8 mouse cellular contexts compared by ENCODE assay signal in genomic region chr11:83441235-83441634, GRCm38 (mm10). TPM values are rescaled to one million over a fixed set of nuclear protein-coding genes. Genes with fewer than 3 reads are reported as not detected.
A peak's percentile ranks its signal among the peaks of the same experiment; 100 is the strongest.
DNase-seq lines count a peak whose midpoint lies in the region; ATAC-seq lines count a peak whose summit lies in the region.

No protein-coding gene starts in this region.

- DNase-seq in adrenal gland, postnatal 10 days, result peak; percentile 83
- DNase-seq in adrenal gland, postnatal 4 days (ENCODE audit: low spot score in 2 of 2), result no peak
- peak; percentile 37 for DNase-seq in ovary, postnatal 36 days (ENCODE audit: low spot score)
- DNase-seq in ovary, postnatal 10 days (ENCODE audit: low spot score), result no peak
- peak; percentile 74 for DNase-seq in testis, postnatal 10 days (ENCODE audit: low spot score)
- DNase-seq in right cerebral cortex, postnatal 25 days, result no peak

- peak overlapping the region; percentile 66 for H3K4me3 ChIP-seq in kidney, embryonic 15.5 days (replicated peaks)

- ATAC-seq in kidney, embryonic 15.5 days (replicated peaks; ENCODE audit: low FRiP score), result no peak
- no peak for ATAC-seq in frontal cortex, adult (ENCODE audit: low TSS enrichment)

- H3K4me2 ChIP-seq in kidney, embryonic 15.5 days, result peak overlapping the region; percentile 98

- no peaks in the 10 kb centered on the region for H3K9me3 ChIP-seq in kidney, embryonic 15.5 days (replicated peaks)

- peaks cover 19% of the 10 kb centered on the region for H3K4me1 ChIP-seq in kidney, embryonic 15.5 days

- H3K27ac ChIP-seq in kidney, embryonic 15.5 days, result no peak overlapping the region

- H3K27me3 ChIP-seq in kidney, embryonic 15.5 days, result peaks cover 63% of the 10 kb centered on the region

- H3K36me3 ChIP-seq in kidney, embryonic 15.5 days, result no peaks in the 10 kb centered on the region

- WGBS in kidney, embryonic 15.5 days, result 41% methylated on average over 7 of the region's 7 CpGs

- no peak overlapping the region for H3K9ac ChIP-seq in kidney, embryonic 15.5 days

RNA-seq across cellular contexts. Expression of gene 1700020L24Rik, which starts 3.8 kb away (rescaled TPM):
- total RNA-seq in adrenal gland, postnatal 10 days (2021), result 1 to 10 TPM in 1 of 2 experiments, under 1 TPM in 1; 0.30 to 1.4 TPM
- total RNA-seq in adrenal gland, postnatal 4 days (2021), result under 1 TPM; 0.48 to 0.56 TPM
- 0.35 TPM in 1 of 2 replicates, not detected in the other for polyA plus RNA-seq in kidney, embryonic 15.5 days (2015; fragmentation: Nextera tagmentation; extraction: Ambion mirVana)

RNA-seq across cellular contexts. Expression of gene Gas2l2, which starts 12.0 kb away (rescaled TPM):
- total RNA-seq in adrenal gland, postnatal 10 days (2021), result not detected
- total RNA-seq in adrenal gland, postnatal 4 days (2021), result under 1 TPM in 1 of 2 experiments, not detected in 1; 0.11 TPM
- not detected in 2 replicates for polyA plus RNA-seq in kidney, embryonic 15.5 days (2015; fragmentation: Nextera tagmentation; extraction: Ambion mirVana)

RNA-seq across cellular contexts. Expression of gene Mmp28, which starts 21.6 kb away (rescaled TPM):
- total RNA-seq in adrenal gland, postnatal 10 days (2021), result 10 to 100 TPM in 1 of 2 experiments, 1 to 10 TPM in 1; 9.8 to 15.1 TPM
- total RNA-seq in adrenal gland, postnatal 4 days (2021), result 10 to 100 TPM; 17.5 to 18.8 TPM
- 1.3 and 1.4 TPM in 2 replicates for polyA plus RNA-seq in kidney, embryonic 15.5 days (2015; fragmentation: Nextera tagmentation; extraction: Ambion mirVana)

RNA-seq across cellular contexts. Expression of gene Taf15, which starts 31.7 kb away (rescaled TPM):
- 10 to 100 TPM; 54.9 to 58.4 TPM for total RNA-seq in adrenal gland, postnatal 10 days (2021)
- 10 to 100 TPM; 75.9 to 78.3 TPM for total RNA-seq in adrenal gland, postnatal 4 days (2021)
- 13.6 and 17.1 TPM in 2 replicates for polyA plus RNA-seq in kidney, embryonic 15.5 days (2015; fragmentation: Nextera tagmentation; extraction: Ambion mirVana)

RNA-seq across cellular contexts. Expression of gene Rasl10b, which starts 32.3 kb away (rescaled TPM):
- total RNA-seq in adrenal gland, postnatal 10 days (2021), result 1 to 10 TPM; 8.5 to 9.1 TPM
- 10 to 100 TPM; 10.8 to 11.4 TPM for total RNA-seq in adrenal gland, postnatal 4 days (2021)
- polyA plus RNA-seq in kidney, embryonic 15.5 days (2015; fragmentation: Nextera tagmentation; extraction: Ambion mirVana), result 1.0 and 1.6 TPM in 2 replicates

Comparison
In these comparisons a context has a peak if more than half of its experiments do, and no peak if none do; other contexts are left out.
1. DNase-seq: peak in adrenal gland, postnatal 10 days (single experiment), ovary, postnatal 36 days (single experiment) and testis, postnatal 10 days (single experiment); none in adrenal gland, postnatal 4 days (0 of 2), ovary, postnatal 10 days (single experiment) and right cerebral cortex, postnatal 25 days (single experiment).